Mouse (Mus musculus): ENCODE results near the gene Borcs7. TPM values are rescaled to one million over a fixed set of nuclear protein-coding genes. Genes with fewer than 3 reads are reported as not detected.
A peak's percentile ranks its signal among the peaks of the same experiment; 100 is the strongest.

Borcs7 gene
- total RNA-seq (2015; ENCODE audit: low replicate concordance) (3.8 and 8.3 TPM in 2 replicates), total RNA-seq (2017; ENCODE audit: low replicate concordance) (not detected in 2 replicates)

- ATAC-seq (replicated peaks; ENCODE audit: low FRiP score, poor library complexity, severe bottlenecking), result peak; percentile 99
Observed at GRCm38 (mm10) chr19:46689460-46690372, at the start of gene Borcs7. Gene Borcs7, plus strand, starts transcription at chr19:46689906.

DNA sequence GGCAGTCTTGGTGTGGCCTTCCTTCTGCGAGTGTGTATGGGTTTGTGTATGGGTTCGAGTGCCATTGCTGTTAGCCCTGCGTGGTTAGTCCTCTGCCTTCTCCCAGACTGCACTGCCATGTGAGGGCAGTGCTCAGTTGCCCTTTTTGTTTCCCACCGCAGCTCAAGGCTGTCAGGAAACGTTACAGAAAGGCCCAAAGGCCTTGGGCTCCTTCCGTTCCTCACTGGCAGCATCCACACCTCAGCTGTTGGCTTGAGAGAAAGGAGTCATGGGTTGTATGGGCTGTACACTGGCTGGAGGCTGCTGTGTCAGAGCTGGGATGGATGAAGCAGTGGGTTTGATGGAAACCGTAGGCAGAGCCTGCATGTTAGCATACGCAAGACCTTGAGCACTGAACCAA is 48.9 kb upstream of the Borcs7 start:
- no peak for ATAC-seq (replicated peaks; ENCODE audit: low FRiP score, poor library complexity, severe bottlenecking)

- ATAC-seq (replicated peaks; ENCODE audit: low FRiP score, poor library complexity, severe bottlenecking), result no peak
Observed at GRCm38 (mm10) chr19:46641420-46642085, 48.2 kb upstream of the Borcs7 start.

DNA sequence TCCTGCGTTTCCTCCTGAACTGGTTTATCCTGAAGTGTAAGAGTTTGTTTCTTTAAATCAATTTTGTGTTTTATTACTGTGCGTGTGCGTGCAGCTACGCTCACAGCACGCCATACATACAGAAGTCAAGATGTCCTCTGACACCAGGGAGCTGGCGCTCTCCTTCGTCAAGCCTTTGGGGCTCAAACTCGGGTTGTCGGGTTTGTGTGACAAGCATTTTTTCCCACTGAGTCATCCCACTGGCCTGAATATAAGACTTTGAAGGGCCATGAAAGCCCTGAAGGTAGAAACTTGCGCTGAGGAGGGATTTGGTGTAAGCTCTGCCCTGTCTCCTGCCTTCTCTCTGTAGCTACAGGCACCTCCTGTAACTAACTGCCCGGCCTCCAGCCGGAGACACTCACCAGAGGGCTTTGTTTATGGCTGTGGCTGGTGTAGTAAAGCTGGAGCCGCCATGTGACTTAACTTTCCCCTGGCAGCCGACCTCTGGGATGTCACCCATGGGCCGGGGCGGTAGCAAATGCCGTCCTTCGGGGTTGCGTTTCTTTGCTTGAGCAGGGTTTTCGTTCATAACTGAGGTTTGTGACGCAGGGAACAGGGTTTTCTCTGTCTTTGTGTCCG is 47.5 kb upstream of the Borcs7 start:
- no peak for ATAC-seq (replicated peaks; ENCODE audit: low FRiP score, poor library complexity, severe bottlenecking)

DNA sequence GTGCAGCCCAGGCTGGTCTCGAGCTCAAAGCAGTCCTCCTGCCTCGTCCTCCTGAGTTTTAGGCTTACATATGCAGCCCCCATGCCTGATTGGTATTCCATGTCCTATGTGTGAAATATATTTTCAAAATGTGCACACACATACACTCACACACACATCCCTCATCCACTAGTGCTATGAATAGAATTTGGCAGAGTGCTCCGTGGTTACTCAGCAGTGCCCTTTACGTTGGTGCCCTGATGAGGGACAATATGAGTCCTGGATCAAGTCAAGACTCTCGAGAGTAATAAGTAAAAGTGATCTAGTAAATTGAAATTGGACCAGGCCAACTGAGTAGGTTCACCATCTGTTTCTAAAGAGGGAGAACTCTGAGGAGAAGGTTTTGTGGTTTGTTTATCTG is 46.5 kb upstream of the Borcs7 start:
- ATAC-seq (replicated peaks; ENCODE audit: low FRiP score, poor library complexity, severe bottlenecking), result no peak

- ATAC-seq (replicated peaks; ENCODE audit: low FRiP score, poor library complexity, severe bottlenecking), result no peak
Observed at GRCm38 (mm10) chr19:46644343-46644792, 45.3 kb upstream of the Borcs7 start.

DNA sequence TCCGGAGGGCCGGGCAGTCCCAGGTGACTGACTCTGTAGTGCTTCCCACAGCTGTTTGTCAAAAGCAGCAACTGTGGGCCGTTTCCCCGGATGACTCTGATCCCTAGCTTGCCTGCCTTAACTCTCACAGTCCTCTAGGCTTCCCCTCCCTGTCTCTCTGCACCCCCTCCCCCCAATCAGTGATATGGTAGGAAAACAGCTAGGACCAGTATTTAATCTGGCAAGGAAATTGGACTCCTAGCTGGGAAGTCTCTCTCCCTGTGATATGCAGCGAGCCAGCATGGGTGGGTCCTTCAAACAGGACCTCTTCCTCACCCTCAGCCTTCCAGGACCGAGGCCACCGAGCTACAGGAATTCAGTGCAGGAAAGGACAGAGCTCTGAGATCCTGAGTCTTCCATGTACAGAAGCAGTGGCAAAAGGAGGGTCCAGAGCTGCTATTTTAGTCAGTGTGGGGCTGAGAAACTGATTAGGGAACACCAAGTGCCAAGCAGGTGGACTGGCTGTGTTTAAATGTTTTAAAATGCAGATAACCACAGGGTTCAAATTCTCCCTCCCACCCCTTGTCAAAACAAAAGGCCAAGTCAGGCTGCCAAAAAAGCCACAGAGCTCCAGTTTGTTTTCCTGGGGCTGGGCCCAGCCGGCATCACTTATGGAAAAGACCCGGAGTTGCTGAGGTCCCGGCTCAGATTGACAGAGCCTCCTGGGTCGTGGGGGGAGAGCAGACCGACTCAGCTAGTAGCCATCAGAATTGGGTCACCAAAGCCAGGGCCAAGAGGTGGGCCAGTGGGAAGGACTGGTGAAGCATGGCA is 44.7 kb upstream of the Borcs7 start:
- no peak for ATAC-seq (replicated peaks; ENCODE audit: low FRiP score, poor library complexity, severe bottlenecking)

DNA sequence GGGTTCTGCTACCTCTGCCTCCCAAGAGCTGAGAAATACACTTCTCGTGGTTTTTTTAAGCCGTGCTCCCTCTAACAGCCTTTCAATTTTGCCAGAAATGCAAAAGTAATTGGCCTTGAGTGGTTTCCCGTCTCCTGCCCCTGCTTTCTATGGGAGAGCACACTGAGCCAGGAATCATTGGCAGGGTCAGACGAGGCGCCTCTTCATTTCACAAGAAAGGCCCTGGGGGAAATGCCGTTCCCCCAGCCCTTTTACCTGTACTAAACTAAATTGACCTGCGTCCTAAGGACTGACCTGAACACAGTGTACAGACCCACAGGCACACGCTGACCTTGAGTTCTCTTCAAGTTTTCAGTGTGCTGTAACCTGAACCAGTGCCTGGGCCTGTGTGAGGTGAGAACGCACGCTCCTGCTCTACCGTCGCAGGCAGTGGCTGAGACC is 43.6 kb upstream of the Borcs7 start:
- no peak for ATAC-seq (replicated peaks; ENCODE audit: low FRiP score, poor library complexity, severe bottlenecking)

- ATAC-seq (replicated peaks; ENCODE audit: low FRiP score, poor library complexity, severe bottlenecking), result no peak
Observed at GRCm38 (mm10) chr19:46647254-46647653, 42.5 kb upstream of the Borcs7 start.

DNA sequence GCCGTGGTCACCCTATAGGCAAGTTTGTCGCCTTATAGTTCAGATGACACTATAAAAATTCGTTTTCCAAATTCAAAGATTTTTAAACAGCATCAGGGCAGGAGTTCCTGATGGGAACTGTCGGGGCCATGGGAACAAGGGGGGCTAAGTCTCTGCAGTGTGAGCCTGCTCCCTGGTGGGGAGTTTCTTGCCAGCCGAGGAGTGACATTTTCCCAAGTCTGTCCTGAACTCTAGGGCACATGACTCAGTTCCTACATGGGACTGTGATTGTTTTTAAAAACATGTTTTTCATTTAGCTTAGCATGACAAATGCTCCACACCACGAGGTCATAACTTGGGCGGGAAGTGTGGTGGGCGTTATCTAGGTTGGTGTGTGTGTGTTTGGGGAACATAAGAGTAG is 41.9 kb upstream of the Borcs7 start:
- no peak for ATAC-seq (replicated peaks; ENCODE audit: low FRiP score, poor library complexity, severe bottlenecking)

DNA sequence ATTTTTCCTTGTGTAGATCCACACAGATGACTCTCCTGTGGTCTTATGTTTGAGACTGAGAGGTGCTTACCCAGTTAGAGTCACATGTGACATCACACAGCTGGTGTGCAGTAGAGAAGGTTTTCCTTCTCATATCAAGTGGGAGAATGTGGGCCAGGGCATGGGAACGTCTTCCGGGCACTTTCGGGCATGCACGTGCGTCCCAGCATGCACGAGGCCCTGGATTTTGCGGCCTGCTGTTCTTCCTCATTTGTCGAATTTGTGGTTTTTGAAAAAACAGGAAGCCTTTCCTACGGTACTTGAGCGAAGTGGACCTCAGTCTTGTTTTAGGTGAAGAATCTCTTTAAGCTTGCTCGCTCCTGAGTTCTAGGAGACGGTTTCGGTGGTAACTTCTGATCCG is 41.1 kb upstream of the Borcs7 start:
- no peak for ATAC-seq (replicated peaks; ENCODE audit: low FRiP score, poor library complexity, severe bottlenecking)

DNA sequence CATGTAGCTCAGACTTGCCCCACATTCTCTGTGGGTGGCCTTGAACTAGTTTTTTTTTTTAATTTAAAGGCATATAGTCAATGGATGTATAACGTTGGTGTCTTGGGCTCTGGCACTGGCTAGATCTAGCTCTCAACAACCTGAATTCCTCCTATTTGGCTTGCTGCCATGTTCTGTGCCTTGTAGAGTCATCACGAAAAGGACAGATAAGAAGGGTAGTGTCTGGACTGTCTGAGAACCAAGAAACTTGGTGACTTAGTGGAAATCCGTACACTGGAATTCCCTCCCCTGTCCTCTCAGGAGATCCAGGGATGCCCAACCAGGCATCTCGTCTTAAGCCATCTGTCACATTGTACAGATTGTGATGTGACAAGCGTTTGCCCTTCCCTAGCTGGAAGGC is 36.5 kb upstream of the Borcs7 start:
- no peak for ATAC-seq (replicated peaks; ENCODE audit: low FRiP score, poor library complexity, severe bottlenecking)

DNA sequence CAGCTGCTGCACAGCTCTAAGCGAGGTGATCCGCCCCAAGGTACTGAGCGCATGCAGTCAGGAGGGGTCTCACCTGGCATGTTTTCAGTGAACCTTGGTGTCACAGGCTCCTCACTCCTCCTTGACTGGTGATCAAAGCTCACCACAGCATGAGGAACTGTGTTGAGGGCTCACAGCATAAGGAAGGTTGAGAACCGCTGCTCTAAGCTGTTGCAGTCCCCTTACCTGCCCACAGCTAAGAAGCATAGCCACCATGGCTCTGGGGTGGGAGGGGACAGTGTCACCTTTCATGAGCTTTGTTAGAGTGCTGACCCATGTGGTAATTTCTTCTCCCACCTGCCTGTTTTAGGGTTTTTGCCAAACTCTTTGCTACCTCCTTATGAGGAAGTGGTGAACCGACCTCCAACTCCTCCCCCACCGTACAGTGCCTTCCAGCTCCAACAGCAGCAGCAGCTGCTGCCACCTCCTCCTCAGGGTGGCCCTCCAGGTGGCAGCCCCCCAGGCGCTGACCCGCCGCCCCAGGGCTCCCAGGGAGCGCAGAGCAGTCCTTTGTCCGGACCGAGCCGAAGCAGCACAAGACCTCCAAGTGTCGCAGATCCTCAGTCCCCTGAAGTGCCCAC is 36.0 kb upstream of the Borcs7 start:
- ATAC-seq (replicated peaks; ENCODE audit: low FRiP score, poor library complexity, severe bottlenecking), result no peak

DNA sequence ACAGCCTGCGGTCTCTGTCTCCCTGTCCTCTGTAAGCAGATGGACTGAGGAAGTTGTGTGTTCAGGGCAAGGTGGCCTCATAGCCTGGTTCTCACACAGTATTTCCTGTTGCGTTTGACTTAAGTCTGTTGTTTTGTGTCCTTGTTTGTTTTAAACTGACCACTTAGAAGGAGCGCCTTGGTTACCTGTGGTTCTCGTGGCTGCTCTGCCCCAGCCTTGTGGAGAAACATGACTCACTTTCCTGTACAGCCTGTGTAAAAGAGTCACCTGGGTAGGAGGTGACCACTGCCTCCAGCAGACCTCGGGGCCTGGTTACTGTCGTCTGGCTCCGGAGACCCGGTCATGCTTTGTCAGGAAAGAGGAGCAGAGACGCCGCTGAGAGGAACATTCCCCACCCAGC is 34.1 kb upstream of the Borcs7 start:
- no peak for ATAC-seq (replicated peaks; ENCODE audit: low FRiP score, poor library complexity, severe bottlenecking)

- no peak for ATAC-seq (replicated peaks; ENCODE audit: low FRiP score, poor library complexity, severe bottlenecking)
Observed at GRCm38 (mm10) chr19:46656151-46656840, 33.4 kb upstream of the Borcs7 start.

DNA sequence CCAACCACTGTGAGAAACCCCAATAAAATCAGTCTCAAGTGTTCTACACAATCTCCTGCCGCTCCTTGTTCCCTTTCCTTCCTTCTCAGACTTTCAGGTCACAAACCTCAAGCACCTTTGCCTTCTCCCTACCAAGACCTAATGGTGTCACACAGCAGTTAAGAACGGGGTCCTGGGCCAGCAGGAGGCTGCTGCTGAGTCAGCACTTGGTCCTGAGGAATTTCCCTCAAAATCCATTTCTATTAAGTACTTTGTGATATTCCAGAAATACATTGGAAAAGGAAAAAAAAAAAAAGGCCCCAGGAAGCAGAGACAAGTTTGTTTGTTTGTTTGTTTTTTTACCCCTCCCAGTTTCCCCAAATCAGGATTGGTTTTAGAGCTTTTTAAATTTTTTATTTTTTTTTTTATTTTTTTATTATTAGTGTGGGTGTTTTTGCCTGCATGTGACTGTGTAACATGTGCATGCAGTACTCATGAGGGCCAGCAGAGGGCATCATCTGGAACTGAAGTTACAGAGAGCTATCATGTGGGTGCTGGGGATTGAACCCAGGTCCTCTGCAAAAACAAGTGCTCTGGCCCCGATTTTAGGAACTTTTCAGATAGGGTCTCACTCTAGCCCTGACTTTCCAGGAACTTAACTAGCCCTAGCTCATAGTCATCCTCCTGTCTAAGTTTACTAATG is 32.2 kb upstream of the Borcs7 start:
- ATAC-seq (replicated peaks; ENCODE audit: low FRiP score, poor library complexity, severe bottlenecking), result no peak

DNA sequence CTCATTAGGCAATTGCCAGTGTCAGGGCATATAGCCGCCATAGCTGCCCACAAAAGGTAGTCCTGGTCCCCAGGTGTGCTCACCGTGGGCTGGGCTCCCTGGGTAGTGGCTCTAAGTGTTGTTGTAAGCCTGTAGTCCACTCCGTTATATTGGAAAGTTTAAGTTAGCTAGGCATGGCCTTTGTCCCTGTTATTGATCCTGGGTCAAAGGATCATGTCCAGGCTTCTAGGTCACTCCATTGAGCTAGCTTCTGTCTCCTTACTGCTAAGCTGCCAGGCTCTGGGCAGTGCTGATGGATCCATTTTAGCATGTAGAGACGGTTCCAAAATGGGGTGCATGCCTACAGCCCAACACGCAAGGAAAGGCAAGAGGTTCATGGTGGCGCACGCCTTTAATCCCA is 31.4 kb upstream of the Borcs7 start:
- ATAC-seq (replicated peaks; ENCODE audit: low FRiP score, poor library complexity, severe bottlenecking), result no peak

DNA sequence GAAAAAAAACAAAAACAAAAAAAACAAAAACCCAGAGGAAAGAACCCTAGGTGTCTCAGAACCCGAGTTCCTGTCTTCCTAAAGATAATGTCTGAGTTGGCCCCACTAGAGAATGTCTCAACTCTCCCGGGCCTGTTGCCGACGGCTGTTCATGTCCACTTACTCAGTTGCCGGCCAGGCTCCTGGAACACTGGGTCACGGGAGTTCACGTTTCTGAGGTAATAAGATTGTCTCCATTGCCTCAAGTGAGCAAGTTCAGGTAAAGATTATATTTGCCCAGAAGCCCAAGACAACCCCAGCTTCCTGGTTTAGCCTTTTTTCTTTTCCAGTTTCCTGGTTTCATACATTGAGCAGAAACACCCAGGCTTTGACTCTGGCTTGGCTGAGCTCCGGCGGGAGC is 30.9 kb upstream of the Borcs7 start:
- ATAC-seq (replicated peaks; ENCODE audit: low FRiP score, poor library complexity, severe bottlenecking), result no peak
